Mouse (Mus musculus) stomach, postnatal 0 days (tissue): Measurements from ENCODE around the gene Aldh1b1. TPM values are rescaled to one million over a fixed set of nuclear protein-coding genes. Genes with fewer than 3 reads are reported as not detected.

Experiments used
- ATAC-seq: fragments of 200-750 bp; cut with Nextera tagmentation; 2 replicates; pipeline ENCODE4 v1.8.0; 2017; ENCODE audit not compliant: low FRiP score, low TSS enrichment
- DNase-seq: peaks from one replicate; pipeline ENCODE4 v3.0.0-alpha.2; 2016; ENCODE audit warnings: low spot score
- H3K27ac ChIP-seq: fragments of 300-500 bp; sonication (generic); replicated peaks from 2 replicates; pipeline ENCODE4 v1.5.1; 2014; ENCODE audit warnings: mild to moderate bottlenecking, control low read depth
- H3K27me3 ChIP-seq: fragments of 300-500 bp; sonication (generic); 2 replicates; pipeline ENCODE4 v1.6.1; 2014; ENCODE audit warnings: low read length; ENCODE audit not compliant: control insufficient read depth, insufficient read depth
- H3K36me3 ChIP-seq: fragments of 300-500 bp; sonication (generic); 2 replicates; pipeline ENCODE4 v1.6.1; 2014; ENCODE audit warnings: low read length, mixed read lengths; ENCODE audit not compliant: control insufficient read depth, insufficient read depth
- H3K4me1 ChIP-seq: fragments of 300-500 bp; sonication (generic); replicated peaks from 2 replicates; pipeline ENCODE4 v1.6.1; 2014; ENCODE audit warnings: antibody characterized with exemption; ENCODE audit not compliant: control insufficient read depth, insufficient read depth
- H3K4me2 ChIP-seq: fragments of 300-500 bp; sonication (generic); replicated peaks from 2 replicates; pipeline ENCODE4 v1.6.1; 2014; ENCODE audit warnings: low read depth, mild to moderate bottlenecking, control low read depth, moderate library complexity
- H3K4me3 ChIP-seq: fragments of 300-500 bp; sonication (generic); 2 replicates; pipeline ENCODE4 v1.5.1; 2014; ENCODE audit warnings: low read depth, low read length, control low read depth
- H3K9ac ChIP-seq: fragments of 300-500 bp; sonication (generic); 2 replicates; pipeline ENCODE4 v1.6.1; 2014; ENCODE audit warnings: mild to moderate bottlenecking, low read length, control low read depth, mixed read lengths
- H3K9me3 ChIP-seq: fragments of 300-500 bp; sonication (generic); 2 replicates; pipeline ENCODE4 v1.6.1; 2016; ENCODE audit warnings: low read length; ENCODE audit not compliant: control insufficient read depth
- CTCF ChIP-seq: IDR thresholded peaks from 2 replicates; pipeline ENCODE4 v1.5.1; 2016; ENCODE audit warnings: antibody characterized with exemption, low read depth, mild to moderate bottlenecking, moderate library complexity
- EP300 ChIP-seq: optimal IDR thresholded peaks from 2 replicates; pipeline ENCODE3; 2016; ENCODE audit warnings: antibody characterized with exemption
- WGBS: fragments of 180-500 bp; shearing (Covaris S2); extraction: QIAGEN DNeasy Blood & Tissue Kit; methylation state at CpG from one replicate; pipeline ENCODE4 v1.1.7; 2014; 5-methylcytosine and 5-hydroxymethylcytosine counted together
- polyA plus RNA-seq: library from polyadenylated mRNA; unstranded; fragments of >200 nt; fragmentation: Nextera tagmentation; extraction: Ambion mirVana; gene quantifications from 2 replicates; pipeline ENCODE4 v1.2.1, GENCODE M21; 2015

Gene Aldh1b1
- polyA plus RNA-seq, 1 experiment from 2014 or later, result 6.8 TPM

- H3K27ac ChIP-seq, result peak overlapping the region; percentile 63
- WGBS, result 47% methylated on average over 17 of the region's 17 CpGs
- H3K9me3 ChIP-seq, result no peaks in the 10 kb centered on the region
- H3K4me3 ChIP-seq, result no peak overlapping the region
- ATAC-seq, result peak; percentile 64; the same call in 1 of the 2 replicates
- no peaks in the 10 kb centered on the region for H3K4me1 ChIP-seq
- H3K9ac ChIP-seq, result no peak overlapping the region
- H3K4me2 ChIP-seq, result no peak overlapping the region
- TF ChIP-seq CTCF, result peak; percentile 46
- TF ChIP-seq EP300, result peak; percentile 61
- peak; percentile 31 for DNase-seq
- H3K36me3 ChIP-seq, result no peaks in the 10 kb centered on the region
- H3K27me3 ChIP-seq, result no peaks in the 10 kb centered on the region
Observed at GRCm38 (mm10) chr4:45755881-45756280, 42.9 kb upstream of the Aldh1b1 start.

- Histone ChIP-seq H3K4me1 (no peaks in the 10 kb centered on the region), H3K4me2 (no peak overlapping the region), H3K9ac (no peak overlapping the region), H3K4me3 (no peak overlapping the region), H3K36me3 (no peaks in the 10 kb centered on the region), H3K27me3 (no peaks in the 10 kb centered on the region), H3K9me3 (no peaks in the 10 kb centered on the region), H3K27ac (no peak overlapping the region)
- TF ChIP-seq CTCF (no peak), EP300 (no peak)
- WGBS, result 55% methylated on average over 5 of the region's 5 CpGs
- no peak for DNase-seq
- no peak for ATAC-seq
Observed at GRCm38 (mm10) chr4:45757941-45758340, 40.9 kb upstream of the Aldh1b1 start.

GRCm38 (mm10) chr4:45759411-45759810, 39.4 kb upstream of the Aldh1b1 start:
- no peaks in the 10 kb centered on the region for H3K9me3 ChIP-seq
- WGBS, result 64% methylated on average over 8 of the region's 8 CpGs
- H3K4me3 ChIP-seq, result no peak overlapping the region
- ATAC-seq (no peak), DNase-seq (no peak)
- H3K4me1 ChIP-seq, result no peaks in the 10 kb centered on the region; the same call in 1 of the 2 replicates
- H3K27ac ChIP-seq, result no peak overlapping the region
- no peaks in the 10 kb centered on the region for H3K36me3 ChIP-seq
- no peak for TF ChIP-seq EP300
- TF ChIP-seq CTCF, result no peak
- no peak overlapping the region for H3K9ac ChIP-seq
- no peak overlapping the region for H3K4me2 ChIP-seq
- H3K27me3 ChIP-seq, result no peaks in the 10 kb centered on the region

- Histone ChIP-seq H3K9ac (no peak overlapping the region), H3K27ac (no peak overlapping the region), H3K4me1 (peaks cover 5% of the 10 kb centered on the region; the same call in 1 of the 2 replicates), H3K27me3 (no peaks in the 10 kb centered on the region), H3K9me3 (no peaks in the 10 kb centered on the region), H3K36me3 (no peaks in the 10 kb centered on the region), H3K4me3 (no peak overlapping the region), H3K4me2 (no peak overlapping the region)
- DNase-seq (no peak), ATAC-seq (no peak)
- TF ChIP-seq CTCF (no peak), EP300 (no peak)
- WGBS, result 92% methylated on average over 4 of the region's 4 CpGs
Observed at GRCm38 (mm10) chr4:45762600-45762999, 36.2 kb upstream of the Aldh1b1 start.

- peak overlapping the region; percentile 17; the same call in 1 of the 2 replicates for H3K4me3 ChIP-seq
- H3K4me2 ChIP-seq, result peak overlapping the region; percentile 45
- peak overlapping the region; percentile 56 for H3K27ac ChIP-seq
- DNase-seq (no peak), ATAC-seq (no peak)
- TF ChIP-seq EP300, result no peak
- no peak for TF ChIP-seq CTCF
- 20% methylated on average over 18 of the region's 18 CpGs for WGBS
- H3K4me1 ChIP-seq, result peaks cover 11% of the 10 kb centered on the region; the same call in 1 of the 2 replicates
- H3K27me3 ChIP-seq, result no peaks in the 10 kb centered on the region
- no peaks in the 10 kb centered on the region for H3K9me3 ChIP-seq
- 0 out of 2 replicates have a peak overlapping the region, but pooled peaks have one; percentile 31 for H3K9ac ChIP-seq
- H3K36me3 ChIP-seq, result no peaks in the 10 kb centered on the region
Observed at GRCm38 (mm10) chr4:45763288-45764140, 35.3 kb upstream of the Aldh1b1 start.

- H3K9ac ChIP-seq, result 0 out of 2 replicates have a peak overlapping the region, but pooled peaks have one; percentile 31
- no peak for DNase-seq
- H3K4me1 ChIP-seq, result peaks cover 12% of the 10 kb centered on the region; the same call in 1 of the 2 replicates
- H3K27ac ChIP-seq, result peak overlapping the region; percentile 56; the same call in 1 of the 2 replicates
- H3K4me2 ChIP-seq, result peak overlapping the region; percentile 45
- H3K4me3 ChIP-seq, result peak overlapping the region; percentile 17; the same call in 1 of the 2 replicates
- no peaks in the 10 kb centered on the region for H3K9me3 ChIP-seq
- ATAC-seq, result no peak
- TF ChIP-seq CTCF (no peak), EP300 (no peak)
- H3K27me3 ChIP-seq, result no peaks in the 10 kb centered on the region
- WGBS, result 29% methylated on average over 10 of the region's 10 CpGs
- no peaks in the 10 kb centered on the region for H3K36me3 ChIP-seq
Observed at GRCm38 (mm10) chr4:45764141-45764494, 34.7 kb upstream of the Aldh1b1 start.
